8 mouse cellular contexts compared by ENCODE assay signal in genomic region chr11:82846079-82846436, GRCm38 (mm10). TPM values are rescaled to one million over a fixed set of nuclear protein-coding genes. Genes with fewer than 3 reads are reported as not detected.
A peak's percentile ranks its signal among the peaks of the same experiment; 100 is the strongest.
DNase-seq lines count a peak whose midpoint lies in the region; ATAC-seq and TF ChIP-seq lines count a peak whose summit lies in the region.

No protein-coding gene starts in this region.

- intact Hi-C loops in left cerebral cortex, postnatal 10 days (cut with DNase I) = no loop called here

- ATAC-seq in lung, embryonic 16.5 days (ENCODE audit: low read depth) = peak; percentile 15; the same call in 1 of the 2 replicates
- no peak for ATAC-seq in forebrain, embryonic 14.5 days
- ATAC-seq in liver, embryonic 14.5 days (ENCODE audit: insufficient read depth) = peak; percentile 86
- ATAC-seq in stomach, postnatal 0 days (ENCODE audit: low FRiP score, low TSS enrichment) = peak; percentile 40

- no peak overlapping the region; the same call in 1 of the 2 replicates for H3K9ac ChIP-seq in lung, embryonic 16.5 days (ENCODE audit: low read length)
- peak overlapping the region; percentile 45; the same call in 1 of the 2 replicates for H3K9ac ChIP-seq in forebrain, embryonic 14.5 days (ENCODE audit: low read length)
- H3K9ac ChIP-seq in liver, embryonic 14.5 days (replicated peaks) = peak overlapping the region; percentile 96
- H3K9ac ChIP-seq in stomach, postnatal 0 days (ENCODE audit: low read length) = peak overlapping the region; percentile 14; the same call in 1 of the 2 replicates

- H3K4me2 ChIP-seq in lung, embryonic 16.5 days (ENCODE audit: low read depth, low read length) = no peak overlapping the region
- peak overlapping the region; percentile 32 for H3K4me2 ChIP-seq in forebrain, embryonic 14.5 days (ENCODE audit: low read length)
- peak overlapping the region; percentile 100 for H3K4me2 ChIP-seq in liver, embryonic 14.5 days (ENCODE audit: low read depth)
- peak overlapping the region; percentile 27 for H3K4me2 ChIP-seq in stomach, postnatal 0 days (replicated peaks; ENCODE audit: low read depth)

- no peak for DNase-seq in lung, postnatal 14 days
- no peak for DNase-seq in forebrain, embryonic 14.5 days (ENCODE audit: low spot score)
- DNase-seq in liver, embryonic 14.5 days (ENCODE audit: low read depth in 3 of 3, low spot score in 3 of 3) = peak; percentile 76 to 84 (median 82)
- no peak for DNase-seq in stomach, postnatal 0 days (ENCODE audit: low spot score)
- no peak for DNase-seq in gastrocnemius, postnatal 25 days
- DNase-seq in gastrocnemius, postnatal 4 days (ENCODE audit: low spot score in 2 of 2) = no peak
- no peak for DNase-seq in left cerebral cortex, postnatal 10 days (ENCODE audit: extremely low spot score in 1 of 2, low spot score in 2 of 2)

- no peaks in the 10 kb centered on the region for H3K9me3 ChIP-seq in lung, embryonic 16.5 days (ENCODE audit: control insufficient read depth, low read length)
- H3K9me3 ChIP-seq in forebrain, embryonic 14.5 days (replicated peaks; ENCODE audit: control insufficient read depth, low read length) = no peaks in the 10 kb centered on the region
- H3K9me3 ChIP-seq in liver, embryonic 14.5 days (ENCODE audit: control insufficient read depth, low read length) = no peaks in the 10 kb centered on the region
- no peaks in the 10 kb centered on the region for H3K9me3 ChIP-seq in stomach, postnatal 0 days (ENCODE audit: control insufficient read depth, low read length)

- H3K4me1 ChIP-seq in lung, embryonic 16.5 days (replicated peaks; ENCODE audit: control insufficient read depth, insufficient read depth, low read length) = peaks cover 3% of the 10 kb centered on the region
- peaks cover 10% of the 10 kb centered on the region for H3K4me1 ChIP-seq in forebrain, embryonic 14.5 days (ENCODE audit: control insufficient read depth, insufficient read depth, low read length)
- peaks cover 60 to 73% of the 10 kb centered on the region in 2 experiments for H3K4me1 ChIP-seq in liver, embryonic 14.5 days (replicated peaks; ENCODE audit: control insufficient read depth in 2 of 2, insufficient read depth in 2 of 2, low read length in 1 of 2)
- peaks cover 2% of the 10 kb centered on the region for H3K4me1 ChIP-seq in stomach, postnatal 0 days (replicated peaks; ENCODE audit: control insufficient read depth, insufficient read depth)

- H3K4me3 ChIP-seq in lung, embryonic 16.5 days (ENCODE audit: low read length) = no peak overlapping the region
- no peak overlapping the region for H3K4me3 ChIP-seq in forebrain, embryonic 14.5 days (ENCODE audit: low read depth, low read length)
- H3K4me3 ChIP-seq in liver, embryonic 14.5 days (ENCODE audit: insufficient read depth in 1 of 2, low read depth in 2 of 2, low read length in 2 of 2) = peak overlapping the region; percentile 67 to 86
- H3K4me3 ChIP-seq in stomach, postnatal 0 days (ENCODE audit: low read depth, low read length) = 0 out of 2 replicates have a peak overlapping the region, but pooled peaks have one; percentile 4

- no peak for TF ChIP-seq CTCF in liver, embryonic 14.5 days (IDR thresholded peaks at IDR 0.05; ENCODE audit: low read depth)
- no peak for TF ChIP-seq CTCF in stomach, postnatal 0 days (IDR thresholded peaks at IDR 0.05; ENCODE audit: low read depth)

- H3K27me3 ChIP-seq in lung, embryonic 16.5 days (ENCODE audit: control insufficient read depth, insufficient read depth, low read depth, low read length) = no peaks in the 10 kb centered on the region
- H3K27me3 ChIP-seq in forebrain, embryonic 14.5 days (replicated peaks; ENCODE audit: control insufficient read depth, insufficient read depth, low read length) = no peaks in the 10 kb centered on the region
- H3K27me3 ChIP-seq in liver, embryonic 14.5 days (ENCODE audit: control insufficient read depth, insufficient read depth, low read length) = no peaks in the 10 kb centered on the region
- no peaks in the 10 kb centered on the region for H3K27me3 ChIP-seq in stomach, postnatal 0 days (ENCODE audit: control insufficient read depth, insufficient read depth, low read length)

- H3K36me3 ChIP-seq in lung, embryonic 16.5 days (ENCODE audit: control insufficient read depth, insufficient read depth, low read length) = no peaks in the 10 kb centered on the region
- no peaks in the 10 kb centered on the region for H3K36me3 ChIP-seq in forebrain, embryonic 14.5 days (ENCODE audit: control insufficient read depth, insufficient read depth, low read length)
- 0 out of 2 replicates have a peak, but pooled peaks cover 4% of the 10 kb centered on the region for H3K36me3 ChIP-seq in liver, embryonic 14.5 days (replicated peaks; ENCODE audit: control insufficient read depth, insufficient read depth, low read depth)
- no peaks in the 10 kb centered on the region for H3K36me3 ChIP-seq in stomach, postnatal 0 days (ENCODE audit: control insufficient read depth, insufficient read depth, low read length)

- H3K27ac ChIP-seq in lung, embryonic 16.5 days (ENCODE audit: low read length) = no peak overlapping the region
- no peak overlapping the region for H3K27ac ChIP-seq in forebrain, embryonic 14.5 days (ENCODE audit: low read depth, low read length)
- H3K27ac ChIP-seq in liver, embryonic 14.5 days = peak overlapping the region; percentile 99
- H3K27ac ChIP-seq in stomach, postnatal 0 days (replicated peaks) = peak overlapping the region; percentile 84

- peak; percentile 90 for TF ChIP-seq EP300 in liver, embryonic 14.5 days (IDR thresholded peaks at IDR 0.05; ENCODE audit: low read depth)
- no peak for TF ChIP-seq EP300 in stomach, postnatal 0 days (optimal IDR thresholded peaks at IDR 0.05)

- WGBS in lung, embryonic 16.5 days = 29% methylated on average over 4 of the region's 4 CpGs
- WGBS in forebrain, embryonic 14.5 days = 51% methylated on average over 4 of the region's 4 CpGs
- WGBS in liver, embryonic 14.5 days (ENCODE audit: insufficient replicate concordance) = 0% methylated on average over 4 of the region's 4 CpGs
- WGBS in stomach, postnatal 0 days = 18% methylated on average over 4 of the region's 4 CpGs

RNA-seq across cellular contexts. Expression of gene Rffl, which starts 25.0 kb away (rescaled TPM):
- 12.7 and 13.4 TPM in 2 replicates for polyA plus RNA-seq in lung, embryonic 16.5 days (2015; fragmentation: Nextera tagmentation; extraction: Ambion mirVana)
- 8.4 and 9.8 TPM in 2 replicates for polyA plus RNA-seq in forebrain, embryonic 14.5 days (2014; fragmentation: Nextera tagmentation; extraction: Ambion mirVana)
- polyA plus RNA-seq in liver, embryonic 14.5 days (2012; rRNA removed) = 12.6 and 12.9 TPM in 2 replicates
- 19.0 and 20.6 TPM in 2 replicates for polyA plus RNA-seq in liver, embryonic 14.5 days (2014; fragmentation: Nextera tagmentation; extraction: Ambion mirVana)
- polyA plus RNA-seq in stomach, postnatal 0 days (2015; fragmentation: Nextera tagmentation; extraction: Ambion mirVana) = 16.4 and 17.1 TPM in 2 replicates
- total RNA-seq in gastrocnemius, postnatal 25 days (2021) = 1 to 10 TPM; 6.0 to 6.3 TPM
- 1 to 10 TPM; 5.4 to 6.0 TPM for total RNA-seq in gastrocnemius, postnatal 4 days (2021)
- total RNA-seq in left cerebral cortex, postnatal 10 days (2021) = 1 to 10 TPM; 3.5 to 4.1 TPM

RNA-seq across cellular contexts. Expression of gene Rad51d, which starts 44.4 kb away (rescaled TPM):
- 13.2 and 14.0 TPM in 2 replicates for polyA plus RNA-seq in lung, embryonic 16.5 days (2015; fragmentation: Nextera tagmentation; extraction: Ambion mirVana)
- 14.2 and 16.8 TPM in 2 replicates for polyA plus RNA-seq in forebrain, embryonic 14.5 days (2014; fragmentation: Nextera tagmentation; extraction: Ambion mirVana)
- 2.8 and 3.5 TPM in 2 replicates for polyA plus RNA-seq in liver, embryonic 14.5 days (2012; rRNA removed)
- 5.8 and 6.8 TPM in 2 replicates for polyA plus RNA-seq in liver, embryonic 14.5 days (2014; fragmentation: Nextera tagmentation; extraction: Ambion mirVana)
- 8.3 and 9.7 TPM in 2 replicates for polyA plus RNA-seq in stomach, postnatal 0 days (2015; fragmentation: Nextera tagmentation; extraction: Ambion mirVana)
- 1 to 10 TPM; 3.4 to 5.0 TPM for total RNA-seq in gastrocnemius, postnatal 25 days (2021)
- 10 to 100 TPM in 1 of 2 experiments, 1 to 10 TPM in 1; 9.6 to 10.4 TPM for total RNA-seq in gastrocnemius, postnatal 4 days (2021)
- total RNA-seq in left cerebral cortex, postnatal 10 days (2021) = 10 to 100 TPM; 11.1 to 11.3 TPM

RNA-seq across cellular contexts. Expression of gene Fndc8, which starts 45.9 kb away (rescaled TPM):
- polyA plus RNA-seq in lung, embryonic 16.5 days (2015; fragmentation: Nextera tagmentation; extraction: Ambion mirVana) = 0.09 and 0.20 TPM in 2 replicates
- 0.18 and 0.48 TPM in 2 replicates for polyA plus RNA-seq in forebrain, embryonic 14.5 days (2014; fragmentation: Nextera tagmentation; extraction: Ambion mirVana)
- 0.07 and 0.09 TPM in 2 replicates for polyA plus RNA-seq in liver, embryonic 14.5 days (2012; rRNA removed)
- 0.04 and 0.18 TPM in 2 replicates for polyA plus RNA-seq in liver, embryonic 14.5 days (2014; fragmentation: Nextera tagmentation; extraction: Ambion mirVana)
- 0.08 TPM in 1 of 2 replicates, not detected in the other for polyA plus RNA-seq in stomach, postnatal 0 days (2015; fragmentation: Nextera tagmentation; extraction: Ambion mirVana)
- not detected for total RNA-seq in gastrocnemius, postnatal 25 days (2021)
- total RNA-seq in gastrocnemius, postnatal 4 days (2021) = not detected
- total RNA-seq in left cerebral cortex, postnatal 10 days (2021) = not detected

Comparison
In these comparisons a context has a peak if more than half of its experiments do, and no peak if none do; other contexts are left out.
1. H3K27ac ChIP-seq: peak in liver, embryonic 14.5 days (single experiment) and stomach, postnatal 0 days (single experiment); none in lung, embryonic 16.5 days (single experiment) and forebrain, embryonic 14.5 days (single experiment).
2. H3K4me3 ChIP-seq: peak in liver, embryonic 14.5 days (2 of 2) and stomach, postnatal 0 days (single experiment); none in lung, embryonic 16.5 days (single experiment) and forebrain, embryonic 14.5 days (single experiment).
3. DNase-seq: peak in liver, embryonic 14.5 days (3 of 3); none in lung, postnatal 14 days (single experiment), forebrain, embryonic 14.5 days (single experiment), stomach, postnatal 0 days (single experiment), gastrocnemius, postnatal 25 days (single experiment), gastrocnemius, postnatal 4 days (0 of 2) and left cerebral cortex, postnatal 10 days (0 of 2).